Mouse (Mus musculus): ENCODE results near the gene Pih1d1. TPM values are rescaled to one million over a fixed set of nuclear protein-coding genes. Genes with fewer than 3 reads are reported as not detected.

The Pih1d1 gene
- polyA plus RNA-seq, 1 experiment from 2014 or later, result 90.2 TPM

DNA sequence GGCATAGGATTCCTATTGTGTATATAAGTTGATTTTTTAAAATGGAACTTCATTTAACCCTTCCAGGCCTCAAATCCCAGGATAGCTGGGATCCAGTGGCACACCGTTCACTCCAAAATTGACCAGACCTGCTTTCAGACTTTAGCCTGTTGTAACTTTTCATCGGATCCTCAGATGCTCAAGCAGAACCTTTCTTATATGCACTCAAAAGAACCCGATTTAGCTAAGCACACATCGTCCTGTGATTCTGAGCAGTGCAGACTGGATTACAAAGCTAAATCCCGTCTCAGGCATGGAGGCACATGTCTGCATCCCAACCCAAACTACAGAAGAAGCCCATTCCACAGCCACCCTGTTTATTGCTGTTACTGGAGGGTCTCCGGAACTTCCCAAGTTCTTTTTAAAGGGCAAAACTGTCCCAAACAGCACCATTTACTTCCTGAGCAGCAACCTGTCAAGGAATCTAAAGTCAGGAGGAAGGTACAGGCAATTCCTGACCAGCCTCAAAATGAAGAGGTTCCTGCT lies 26.3 kb upstream of the Pih1d1 start:
- Histone ChIP-seq H3K4me1 (peaks cover 28% of the 10 kb centered on the region), H3K36me3 (peaks cover 29% of the 10 kb centered on the region), H3K27ac (peak overlapping the region; percentile 60), H3K4me2 (replicated peaks) (peak overlapping the region; percentile 78), H3K9me3 (no peaks in the 10 kb centered on the region), H3K4me3 (peak overlapping the region; percentile 81), H3K27me3 (replicated peaks) (no peaks in the 10 kb centered on the region), H3K9ac (peak overlapping the region; percentile 97)
- WGBS, result 1% methylated on average over 6 of the region's 6 CpGs
- no peak for ATAC-seq (ENCODE audit: low FRiP score, low read depth)

DNA sequence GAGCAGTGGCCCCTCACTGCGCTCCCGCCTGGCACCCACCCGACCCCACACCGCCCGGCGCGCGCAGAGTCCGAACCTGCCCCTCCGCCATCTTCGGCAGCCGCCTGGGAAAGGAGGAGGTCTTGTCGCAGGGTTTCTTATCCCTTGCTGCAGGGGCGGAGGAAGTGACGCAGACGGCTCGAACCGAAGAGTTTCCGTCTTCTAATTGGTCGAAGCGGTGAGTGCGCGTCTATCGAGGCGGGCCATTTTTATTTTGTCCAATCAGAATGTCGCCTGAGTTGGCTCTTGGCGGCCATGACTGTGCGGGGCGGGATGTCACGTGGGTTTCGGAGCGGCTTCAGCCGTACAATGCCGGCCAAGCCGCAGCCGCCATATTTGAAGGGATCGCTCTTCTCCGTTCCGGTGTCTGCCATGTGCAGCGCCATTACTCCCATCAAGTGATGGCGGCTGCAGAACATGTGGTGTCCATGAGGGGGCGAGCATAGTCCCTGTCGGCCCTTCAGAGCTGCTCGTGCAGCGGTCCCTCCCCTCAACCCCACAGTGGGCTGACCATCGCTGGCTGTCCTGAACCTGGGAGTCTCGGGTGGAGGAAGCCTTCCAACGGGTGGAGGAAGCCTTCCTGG lies 25.4 kb upstream of the Pih1d1 start, which contains the start of gene Rpl13a:
Gene Rpl13a (minus strand): TSS at position 138 of the 623 bp plus-strand sequence.
- Histone ChIP-seq H3K27me3 (replicated peaks) (no peaks in the 10 kb centered on the region), H3K27ac (peak within 1 kb of the TSS; percentile 89), H3K4me2 (replicated peaks) (peak within 1 kb of the TSS; percentile 78)

DNA sequence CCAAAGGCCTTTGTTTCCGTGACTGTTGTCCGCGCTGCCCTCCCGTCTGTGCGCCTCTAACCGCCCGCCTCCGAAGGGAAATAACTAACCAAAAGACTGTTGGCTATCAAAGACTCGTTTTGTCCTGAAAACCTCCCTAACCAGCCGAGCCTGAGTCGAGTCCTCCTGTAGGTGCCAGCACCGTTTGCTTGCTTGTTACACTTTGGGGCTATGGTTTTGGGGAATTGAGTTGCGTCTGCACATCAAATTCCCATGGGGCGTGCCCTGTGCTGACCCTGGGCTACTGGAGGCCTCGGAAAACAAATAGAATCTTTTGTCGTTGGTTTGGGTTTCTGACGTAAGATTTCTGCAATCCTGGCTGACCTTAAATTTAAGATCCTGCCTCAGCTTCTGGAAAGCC lies 24.8 kb upstream of the Pih1d1 start:
- Histone ChIP-seq H3K27me3 (replicated peaks) (no peaks in the 10 kb centered on the region), H3K9me3 (no peaks in the 10 kb centered on the region), H3K4me1 (peaks cover 22% of the 10 kb centered on the region), H3K9ac (peak overlapping the region; percentile 62), H3K4me3 (peak overlapping the region; percentile 43), H3K27ac (peak overlapping the region; percentile 89), H3K36me3 (peaks cover 25% of the 10 kb centered on the region), H3K4me2 (replicated peaks) (peak overlapping the region; percentile 65)
- 1% methylated on average over 17 of the region's 17 CpGs for WGBS
- ATAC-seq (ENCODE audit: low FRiP score, low read depth), result no peak

More for the DNA sequence above, 25.4 kb upstream of the Pih1d1 start, which contains the start of gene Rpl13a:
- Histone ChIP-seq H3K4me1 (peaks cover 22% of the 10 kb centered on the region), H3K9ac (peak within 1 kb of the TSS; percentile 97), H3K9me3 (no peaks in the 10 kb centered on the region), H3K4me3 (peak within 1 kb of the TSS; percentile 81), H3K36me3 (peaks cover 25% of the 10 kb centered on the region)
- peak; percentile 89 for ATAC-seq (ENCODE audit: low FRiP score, low read depth)
- under 1% methylated on average over 48 of the region's 48 CpGs for WGBS

DNA sequence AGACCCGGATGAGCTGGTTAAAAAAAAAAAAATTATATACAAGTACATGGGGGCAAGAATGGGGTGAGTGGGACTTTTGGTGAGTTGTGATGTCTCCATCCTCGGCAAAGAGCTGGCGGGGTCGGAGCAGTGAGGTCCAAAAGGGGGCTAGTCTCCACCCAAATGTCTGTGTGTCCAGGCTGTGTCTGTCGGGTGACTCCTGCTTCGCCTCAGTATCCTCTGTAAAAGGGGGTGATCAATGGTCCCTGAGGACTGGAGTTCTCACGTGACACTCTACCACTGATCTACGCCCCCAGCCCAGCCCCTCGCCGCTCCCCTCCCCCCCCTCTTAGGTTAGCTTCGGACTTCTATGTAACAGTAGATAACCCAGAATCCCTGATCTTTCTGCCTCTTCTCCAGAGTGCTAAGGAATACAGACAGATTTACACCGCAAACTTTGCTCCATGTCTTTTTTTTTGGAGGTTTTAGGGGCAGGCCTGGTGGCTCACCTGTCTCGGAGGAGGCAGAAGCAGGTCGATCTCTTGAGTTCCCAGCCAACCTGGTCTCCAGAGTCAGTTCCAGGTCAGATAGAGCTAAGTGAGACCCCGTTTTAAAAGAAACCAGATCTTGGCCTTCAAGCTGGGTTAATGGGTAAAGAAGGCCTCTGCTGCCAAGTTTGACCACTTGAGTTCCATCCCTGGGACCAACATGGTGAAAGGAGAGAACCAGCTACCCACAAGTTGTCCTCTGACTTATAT lies 24.2 kb upstream of the Pih1d1 start:
- ATAC-seq (ENCODE audit: low FRiP score, low read depth), result no peak
- Histone ChIP-seq H3K9ac (no peak overlapping the region), H3K9me3 (no peaks in the 10 kb centered on the region), H3K4me3 (no peak overlapping the region), H3K4me2 (replicated peaks) (peak overlapping the region; percentile 65), H3K4me1 (peaks cover 17% of the 10 kb centered on the region), H3K27ac (no peak overlapping the region), H3K36me3 (peaks cover 25% of the 10 kb centered on the region), H3K27me3 (replicated peaks) (peaks cover 5% of the 10 kb centered on the region; the same call in 1 of the 2 replicates)
- 49% methylated on average over 15 of the region's 15 CpGs for WGBS

DNA sequence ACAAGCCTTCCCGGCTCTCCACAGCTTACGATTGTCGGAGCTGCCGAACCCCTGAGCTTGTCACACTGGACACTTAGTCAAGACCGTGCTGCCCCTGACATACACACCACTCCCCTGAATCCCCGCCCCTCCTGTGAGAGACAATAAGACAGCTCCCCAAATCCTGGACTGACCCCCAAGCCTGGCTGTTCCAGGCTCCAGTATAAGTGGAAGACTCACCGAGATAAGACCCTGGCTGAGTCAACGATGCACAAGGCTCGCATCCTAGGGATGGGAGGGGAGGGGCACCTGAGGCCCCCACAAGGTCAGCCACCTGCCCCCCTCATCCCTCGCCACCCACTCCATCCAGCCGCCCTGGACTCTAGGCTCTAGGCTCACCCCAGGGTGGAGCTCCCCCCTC lies 22.3 kb upstream of the Pih1d1 start:
- Histone ChIP-seq H3K36me3 (peaks cover 7% of the 10 kb centered on the region), H3K27me3 (replicated peaks) (peaks cover 15% of the 10 kb centered on the region; the same call in 1 of the 2 replicates), H3K9ac (no peak overlapping the region), H3K27ac (no peak overlapping the region), H3K4me2 (replicated peaks) (no peak overlapping the region), H3K4me1 (peaks cover 13% of the 10 kb centered on the region), H3K4me3 (no peak overlapping the region), H3K9me3 (no peaks in the 10 kb centered on the region)
- WGBS, result 88% methylated on average over 11 of the region's 11 CpGs
- ATAC-seq (ENCODE audit: low FRiP score, low read depth), result no peak

DNA sequence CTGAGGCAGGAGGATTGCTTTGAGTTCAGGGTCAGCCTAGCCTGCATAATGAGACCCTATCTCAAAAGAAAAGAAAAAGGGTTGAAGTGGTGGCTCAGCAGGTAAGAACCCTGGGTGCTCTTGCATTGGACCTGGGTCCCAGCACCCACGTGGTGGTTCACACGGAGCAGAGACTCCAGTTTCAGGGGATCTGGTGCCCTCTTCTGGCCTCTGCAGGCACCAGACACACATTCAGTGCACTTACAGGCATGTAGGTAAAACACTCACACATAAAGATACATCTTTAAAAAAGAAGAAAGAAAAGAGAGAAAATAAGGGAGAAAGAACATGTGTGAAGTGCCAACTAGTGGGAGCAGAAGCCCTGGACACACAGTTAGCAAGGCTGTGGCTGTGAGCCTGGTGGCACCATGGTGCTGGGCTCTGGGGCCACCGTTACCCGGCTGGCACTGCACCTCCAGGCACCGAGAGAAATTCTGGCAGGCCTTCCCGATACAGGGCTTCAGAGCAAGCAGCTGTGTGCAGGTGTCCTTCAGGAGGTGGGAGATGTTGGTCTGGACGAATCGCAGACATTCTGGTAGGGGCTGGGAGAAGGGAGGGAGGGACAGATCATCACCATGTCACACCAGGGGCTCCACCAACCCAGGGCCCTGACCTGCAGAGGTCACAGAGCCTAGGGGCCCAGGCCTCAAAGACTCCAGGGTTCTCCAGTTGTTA lies 20.5 kb upstream of the Pih1d1 start:
- no peak for ATAC-seq (ENCODE audit: low FRiP score, low read depth)
- Histone ChIP-seq H3K27me3 (replicated peaks) (peaks cover 15% of the 10 kb centered on the region; the same call in 1 of the 2 replicates), H3K36me3 (no peaks in the 10 kb centered on the region), H3K9me3 (no peaks in the 10 kb centered on the region), H3K4me1 (peaks cover 6% of the 10 kb centered on the region; the same call in 1 of the 2 replicates), H3K27ac (no peak overlapping the region), H3K4me3 (no peak overlapping the region), H3K9ac (no peak overlapping the region), H3K4me2 (replicated peaks) (no peak overlapping the region)
- WGBS, result 72% methylated on average over 8 of the region's 8 CpGs

DNA sequence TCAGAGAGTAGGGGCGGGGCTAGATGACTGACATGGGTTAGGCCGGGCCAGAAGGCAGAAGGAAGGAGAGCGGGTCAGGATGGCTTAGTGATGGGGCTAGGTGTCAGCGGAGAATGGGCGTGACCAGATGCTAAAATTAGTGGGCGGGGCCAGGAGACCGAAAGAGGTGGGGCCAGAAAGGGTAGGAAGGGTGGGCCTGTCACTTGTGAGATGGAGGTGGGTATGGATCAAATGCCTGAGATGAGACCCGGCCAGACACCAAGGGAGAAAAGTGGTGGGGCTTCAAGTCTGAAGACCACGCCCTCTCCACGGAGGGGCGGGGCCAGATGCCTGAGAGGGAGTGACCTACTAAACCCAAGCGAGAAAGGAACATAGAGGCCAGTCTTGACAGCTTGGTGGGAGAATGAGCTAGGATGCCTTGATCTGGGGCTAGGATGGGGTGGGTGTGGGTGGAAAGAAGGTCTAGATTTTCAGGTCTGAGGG lies 19.5 kb upstream of the Pih1d1 start:
- no peak overlapping the region for H3K27ac ChIP-seq
- H3K4me3 ChIP-seq, result no peak overlapping the region
- peak overlapping the region; percentile 21; the same call in 1 of the 2 replicates for H3K4me2 ChIP-seq (replicated peaks)
- no peak for ATAC-seq (ENCODE audit: low FRiP score, low read depth)
- no peak overlapping the region for H3K9ac ChIP-seq
- peaks cover 15% of the 10 kb centered on the region; the same call in 1 of the 2 replicates for H3K27me3 ChIP-seq (replicated peaks)
- WGBS, result 6% methylated on average over 12 of the region's 12 CpGs
- no peaks in the 10 kb centered on the region for H3K36me3 ChIP-seq
- H3K9me3 ChIP-seq, result no peaks in the 10 kb centered on the region
- H3K4me1 ChIP-seq, result peaks cover 6% of the 10 kb centered on the region; the same call in 1 of the 2 replicates

DNA sequence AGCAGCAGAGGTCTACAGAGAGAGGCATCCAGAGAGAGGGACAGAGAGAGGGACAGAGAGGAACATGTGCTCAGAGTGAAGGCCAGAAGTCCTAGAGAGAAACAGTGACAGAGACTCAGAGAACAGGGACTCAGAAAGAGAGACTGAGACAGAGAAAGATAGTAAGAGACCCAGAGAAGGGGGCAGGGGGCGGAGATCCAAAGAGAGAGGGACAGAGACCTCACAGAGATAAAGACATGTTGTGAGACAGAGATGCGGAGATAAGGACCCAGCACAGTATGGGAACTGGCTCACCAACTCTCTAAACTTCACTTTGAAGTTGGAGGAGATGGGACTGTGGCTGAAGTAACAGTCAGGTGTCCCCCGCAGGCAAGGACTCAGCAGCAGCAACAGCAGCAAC lies 18.7 kb upstream of the Pih1d1 start:
- Histone ChIP-seq H3K9ac (no peak overlapping the region), H3K9me3 (no peaks in the 10 kb centered on the region), H3K4me3 (no peak overlapping the region), H3K4me2 (replicated peaks) (peak overlapping the region; percentile 74), H3K4me1 (peaks cover 6% of the 10 kb centered on the region; the same call in 1 of the 2 replicates), H3K27me3 (replicated peaks) (peaks cover 15% of the 10 kb centered on the region; the same call in 1 of the 2 replicates), H3K36me3 (no peaks in the 10 kb centered on the region), H3K27ac (no peak overlapping the region)
- WGBS, result 80% methylated on average over 3 of the region's 3 CpGs
- ATAC-seq (ENCODE audit: low FRiP score, low read depth), result no peak

DNA sequence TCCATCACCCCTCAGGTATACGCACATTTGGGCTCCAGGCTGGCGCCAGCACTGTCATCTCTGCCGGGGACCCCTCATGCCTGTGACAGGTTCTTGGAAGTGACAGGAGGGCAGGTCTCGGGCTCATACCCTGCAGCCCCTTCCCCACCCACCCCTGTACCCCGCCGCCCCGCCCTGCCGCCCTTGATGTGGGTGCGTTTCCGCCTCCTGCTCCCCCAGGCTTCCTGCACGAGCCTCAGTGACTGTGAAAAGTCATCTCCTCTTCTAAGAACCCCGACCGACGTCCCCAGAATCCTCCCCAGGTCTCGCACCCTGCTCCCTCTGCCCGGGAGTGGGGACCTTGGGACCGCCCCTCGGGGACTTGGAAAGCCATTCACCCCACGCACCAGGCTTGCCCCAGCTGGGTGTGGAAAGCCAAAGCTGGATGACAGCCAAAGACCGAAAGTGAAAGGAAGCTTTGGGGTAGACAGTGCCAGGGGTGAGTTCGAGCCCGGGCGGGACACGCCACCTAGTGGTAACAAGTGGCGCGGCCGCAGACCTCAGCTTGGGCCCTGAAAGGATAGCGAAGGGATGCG lies 18.0 kb upstream of the Pih1d1 start, which contains the start of the genes Gm45713 and Flt3l:
Gene Gm45713 (minus strand): TSS at position 239 of the 575 bp plus-strand sequence.
Gene Flt3l (minus strand): TSS at position 440 of the 575 bp plus-strand sequence.
- Histone ChIP-seq H3K27ac (no peak within 1 kb of the TSS), H3K9ac (peak within 1 kb of the TSS; percentile 56), H3K27me3 (replicated peaks) (peaks cover 15% of the 10 kb centered on the region; the same call in 1 of the 2 replicates), H3K9me3 (no peaks in the 10 kb centered on the region), H3K4me2 (replicated peaks) (peak within 1 kb of the TSS; percentile 74), H3K36me3 (no peaks in the 10 kb centered on the region), H3K4me3 (peak within 1 kb of the TSS; percentile 44), H3K4me1 (peaks cover 6% of the 10 kb centered on the region; the same call in 1 of the 2 replicates)
- 3% methylated on average over 29 of the region's 29 CpGs for WGBS
- ATAC-seq (ENCODE audit: low FRiP score, low read depth), result peak; percentile 83

DNA sequence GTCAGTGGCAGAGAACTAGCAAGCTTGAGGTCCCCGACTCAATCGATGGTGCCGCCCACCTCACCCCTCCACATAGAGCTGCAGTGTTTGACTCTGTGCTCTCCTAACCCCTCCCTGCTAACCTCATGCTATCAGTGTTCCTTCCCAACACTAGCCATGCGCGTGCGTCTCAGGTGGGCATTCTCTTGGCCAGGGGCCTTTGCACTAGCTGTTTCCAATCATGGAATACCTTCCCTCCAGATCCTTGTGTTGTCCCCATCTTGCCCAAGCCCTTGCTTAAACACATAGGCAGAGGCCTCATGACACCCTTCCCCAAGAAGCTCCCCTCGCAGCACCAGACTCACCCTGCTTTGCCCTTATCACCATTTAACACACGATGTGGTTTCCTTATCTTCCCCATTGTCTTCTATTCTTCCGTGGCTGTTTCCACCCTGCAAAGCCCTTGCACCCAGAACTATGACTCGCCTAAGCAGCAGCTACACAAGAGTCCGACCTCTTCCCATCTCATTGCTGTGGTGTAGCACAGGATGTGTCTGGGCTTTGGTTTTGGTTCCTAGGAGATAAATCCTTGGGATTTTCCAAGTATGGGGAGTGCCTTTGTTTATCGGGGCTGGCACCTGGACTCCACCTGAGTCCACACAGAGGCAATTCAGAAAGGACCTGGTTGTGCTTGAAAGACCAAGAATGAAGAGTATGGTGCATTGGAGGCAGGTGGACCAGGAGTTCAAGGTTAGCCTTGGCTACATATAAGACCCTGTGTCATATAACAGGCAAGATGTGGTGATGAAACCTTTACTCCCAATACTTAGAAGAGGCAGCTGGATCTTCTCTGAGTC lies 16.7 kb upstream of the Pih1d1 start:
- 81% methylated on average over 12 of the region's 12 CpGs for WGBS
- H3K4me3 ChIP-seq, result no peak overlapping the region
- H3K4me1 ChIP-seq, result peaks cover 6% of the 10 kb centered on the region; the same call in 1 of the 2 replicates
- H3K27me3 ChIP-seq (replicated peaks), result peaks cover 15% of the 10 kb centered on the region; the same call in 1 of the 2 replicates
- no peak for ATAC-seq (ENCODE audit: low FRiP score, low read depth)
- no peak overlapping the region for H3K4me2 ChIP-seq (replicated peaks)
- H3K36me3 ChIP-seq, result peaks cover 4% of the 10 kb centered on the region; the same call in 1 of the 2 replicates
- H3K9me3 ChIP-seq, result no peaks in the 10 kb centered on the region
- H3K27ac ChIP-seq, result no peak overlapping the region
- H3K9ac ChIP-seq, result no peak overlapping the region
